Mouse (Mus musculus): ENCODE measurements around the gene Fcmr. TPM values are rescaled to one million over a fixed set of nuclear protein-coding genes. Genes with fewer than 3 reads are reported as not detected.

Gene Fcmr
- polyA plus RNA-seq, 1 experiment from 2014 or later, result not detected

DNA sequence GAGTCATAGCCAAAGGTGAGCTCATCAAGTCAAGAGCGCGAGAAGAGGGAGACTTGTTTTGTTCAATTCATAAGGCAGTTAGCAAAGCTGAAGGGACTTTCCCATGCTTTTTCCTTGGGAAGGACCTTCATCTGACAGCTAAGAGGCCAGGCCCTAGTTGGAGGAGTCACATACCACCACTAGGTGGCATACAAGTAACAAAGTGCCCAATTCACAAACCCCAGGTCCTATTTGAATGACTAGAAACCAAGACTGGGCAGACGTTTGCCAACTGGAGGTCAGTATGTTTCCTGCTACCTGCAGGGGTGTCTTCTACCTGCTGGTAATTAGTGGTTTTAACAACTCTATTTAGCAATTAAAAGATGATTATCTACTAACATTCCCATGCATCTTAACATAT, 9.7 kb downstream of the Fcmr start:
- H3K36me3 ChIP-seq, result no peaks in the 10 kb centered on the region
- WGBS, result 40% methylated on average over 3 of the region's 3 CpGs
- H3K9ac ChIP-seq (replicated peaks), result no peak overlapping the region
- H3K27ac ChIP-seq (replicated peaks), result no peak overlapping the region
- H3K4me2 ChIP-seq (replicated peaks), result no peak overlapping the region
- H3K9me3 ChIP-seq, result no peaks in the 10 kb centered on the region
- ATAC-seq (replicated peaks), result 0 out of 2 replicates have a peak, but pooled peaks have one; percentile 41
- H3K4me3 ChIP-seq, result no peak overlapping the region
- peaks cover 6% of the 10 kb centered on the region; the same call in 1 of the 2 replicates for H3K4me1 ChIP-seq
- H3K27me3 ChIP-seq, result peaks cover 8% of the 10 kb centered on the region

DNA sequence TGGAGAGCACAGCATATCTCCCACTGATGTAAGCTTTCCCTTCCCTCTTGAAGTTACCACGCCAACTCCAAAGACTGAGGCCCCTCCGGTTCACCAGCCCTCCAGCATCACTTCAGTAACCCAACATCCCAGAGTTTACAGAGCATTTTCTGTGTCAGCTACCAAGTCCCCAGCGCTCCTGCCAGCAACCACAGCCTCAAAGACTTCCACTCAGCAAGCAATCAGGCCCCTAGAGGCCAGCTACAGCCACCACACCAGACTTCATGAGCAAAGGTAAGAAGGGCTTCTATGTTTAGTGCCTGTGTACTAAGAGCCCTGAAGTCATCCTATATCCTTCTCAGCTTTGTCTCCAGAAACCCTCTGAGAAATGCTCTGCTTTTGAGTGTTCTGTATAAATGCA, 10.4 kb downstream of the Fcmr start:
- Histone ChIP-seq H3K4me2 (replicated peaks) (no peak overlapping the region), H3K4me3 (no peak overlapping the region), H3K4me1 (peaks cover 6% of the 10 kb centered on the region; the same call in 1 of the 2 replicates), H3K9ac (replicated peaks) (no peak overlapping the region), H3K27ac (replicated peaks) (no peak overlapping the region), H3K9me3 (no peaks in the 10 kb centered on the region), H3K27me3 (peaks cover 8% of the 10 kb centered on the region), H3K36me3 (no peaks in the 10 kb centered on the region)
- no peak for ATAC-seq (replicated peaks)
- WGBS, result 77% methylated on average over 3 of the region's 3 CpGs

- H3K9ac ChIP-seq (replicated peaks), result no peak overlapping the region
- peaks cover 8% of the 10 kb centered on the region for H3K27me3 ChIP-seq
- ATAC-seq (replicated peaks), result peak; percentile 45; the same call in 1 of the 2 replicates
- peaks cover 6% of the 10 kb centered on the region; the same call in 1 of the 2 replicates for H3K4me1 ChIP-seq
- no peaks in the 10 kb centered on the region for H3K36me3 ChIP-seq
- 22% methylated on average over 3 of the region's 3 CpGs for WGBS
- no peak overlapping the region for H3K4me3 ChIP-seq
- no peak overlapping the region for H3K4me2 ChIP-seq (replicated peaks)
- no peaks in the 10 kb centered on the region for H3K9me3 ChIP-seq
- H3K27ac ChIP-seq (replicated peaks), result no peak overlapping the region
Measured at GRCm38 (mm10) chr1:130876931-130877509, 11.6 kb downstream of the Fcmr start.

- no peaks in the 10 kb centered on the region for H3K9me3 ChIP-seq
- H3K27ac ChIP-seq (replicated peaks), result no peak overlapping the region
- peak overlapping the region; percentile 46 for H3K9ac ChIP-seq (replicated peaks)
- H3K27me3 ChIP-seq, result peaks cover 8% of the 10 kb centered on the region
- H3K36me3 ChIP-seq, result no peaks in the 10 kb centered on the region
- WGBS, result 3% methylated on average over 43 of the region's 43 CpGs
- ATAC-seq (replicated peaks), result peak; percentile 75
- H3K4me1 ChIP-seq, result peaks cover 6% of the 10 kb centered on the region; the same call in 1 of the 2 replicates
- peak overlapping the region; percentile 78 for H3K4me2 ChIP-seq (replicated peaks)
- peak overlapping the region; percentile 45 for H3K4me3 ChIP-seq
Measured at GRCm38 (mm10) chr1:130877889-130878614, 12.6 kb downstream of the Fcmr start.

DNA sequence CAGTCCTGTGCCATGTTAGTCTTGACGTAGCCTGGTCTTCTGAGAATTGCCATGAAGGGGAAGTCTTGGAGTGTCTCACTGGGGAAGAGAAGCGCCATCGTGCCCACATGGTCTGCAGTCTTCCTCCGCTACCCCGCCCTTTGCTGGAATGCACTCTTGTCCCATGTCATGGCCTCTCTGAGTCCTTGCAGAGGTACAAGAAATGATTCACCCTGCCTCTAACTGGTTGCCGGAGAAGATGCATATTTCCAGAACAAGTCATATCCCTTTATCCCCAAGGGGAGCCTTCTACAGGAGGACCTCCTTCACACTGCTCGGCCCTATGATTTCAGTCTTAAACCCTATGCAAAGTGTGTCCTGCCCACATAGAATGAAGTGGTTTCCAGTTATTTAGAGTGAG, 14.5 kb downstream of the Fcmr start:
- Histone ChIP-seq H3K4me3 (no peak overlapping the region), H3K9me3 (no peaks in the 10 kb centered on the region), H3K27me3 (peaks cover 8% of the 10 kb centered on the region), H3K4me2 (replicated peaks) (no peak overlapping the region), H3K27ac (replicated peaks) (no peak overlapping the region), H3K9ac (replicated peaks) (no peak overlapping the region), H3K4me1 (peaks cover 6% of the 10 kb centered on the region; the same call in 1 of the 2 replicates), H3K36me3 (no peaks in the 10 kb centered on the region)
- ATAC-seq (replicated peaks), result no peak
- 91% methylated on average over 7 of the region's 7 CpGs for WGBS

DNA sequence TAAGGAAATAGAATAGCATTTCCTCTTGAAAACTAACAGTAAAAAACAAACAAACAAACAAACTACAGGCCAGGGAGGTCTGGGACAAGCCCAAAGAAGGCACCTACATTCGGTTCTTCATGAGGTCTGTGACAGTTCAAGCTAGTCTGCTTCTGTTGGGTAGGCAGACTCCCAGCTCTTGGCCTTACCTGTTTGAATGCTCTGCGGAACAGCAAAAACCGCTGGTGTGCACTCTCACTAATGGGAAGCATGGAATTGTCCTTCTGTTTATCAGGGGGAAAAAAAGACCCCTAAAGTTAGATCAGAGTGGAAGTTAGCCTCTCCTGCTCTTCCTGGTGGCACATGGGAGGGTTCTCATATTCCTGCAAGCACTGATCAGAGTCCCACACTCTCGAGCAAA, 17.7 kb downstream of the Fcmr start:
- WGBS, result 88% methylated on average over 4 of the region's 4 CpGs
- Histone ChIP-seq H3K4me1 (peaks cover under 1% of the 10 kb centered on the region; the same call in 1 of the 2 replicates), H3K9me3 (no peaks in the 10 kb centered on the region), H3K27ac (replicated peaks) (no peak overlapping the region), H3K27me3 (no peaks in the 10 kb centered on the region), H3K9ac (replicated peaks) (no peak overlapping the region), H3K4me2 (replicated peaks) (no peak overlapping the region), H3K4me3 (no peak overlapping the region), H3K36me3 (no peaks in the 10 kb centered on the region)
- ATAC-seq (replicated peaks), result no peak

DNA sequence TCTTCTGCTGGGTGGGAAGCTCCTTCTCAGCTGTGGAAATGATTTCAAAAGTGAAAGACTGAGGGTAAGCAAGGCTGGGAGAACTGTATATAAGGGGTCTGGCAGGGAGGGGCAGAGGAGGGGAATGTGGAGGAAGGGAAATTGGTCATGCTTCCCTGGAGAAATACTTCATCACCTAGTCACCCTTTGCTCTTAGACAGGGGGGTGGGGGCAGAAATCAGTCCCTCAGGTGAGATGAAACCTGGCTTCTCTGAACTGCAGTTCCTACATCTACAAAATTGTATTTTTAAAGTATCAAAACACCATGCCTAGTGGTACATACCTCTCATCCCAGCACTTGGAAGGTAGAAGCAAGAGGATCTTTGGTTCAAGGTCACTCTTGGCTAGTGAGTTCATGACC, 21.9 kb downstream of the Fcmr start, which contains the start of gene Il24:
Il24 (minus strand) TSS at position 101 of the 400 bp plus-strand sequence.
- Histone ChIP-seq H3K27ac (replicated peaks) (no peak within 1 kb of the TSS), H3K9ac (replicated peaks) (no peak within 1 kb of the TSS), H3K4me2 (replicated peaks) (no peak within 1 kb of the TSS), H3K9me3 (no peaks in the 10 kb centered on the region), H3K4me3 (no peak within 1 kb of the TSS), H3K27me3 (no peaks in the 10 kb centered on the region), H3K4me1 (no peaks in the 10 kb centered on the region), H3K36me3 (no peaks in the 10 kb centered on the region)
- no peak for ATAC-seq (replicated peaks)

DNA sequence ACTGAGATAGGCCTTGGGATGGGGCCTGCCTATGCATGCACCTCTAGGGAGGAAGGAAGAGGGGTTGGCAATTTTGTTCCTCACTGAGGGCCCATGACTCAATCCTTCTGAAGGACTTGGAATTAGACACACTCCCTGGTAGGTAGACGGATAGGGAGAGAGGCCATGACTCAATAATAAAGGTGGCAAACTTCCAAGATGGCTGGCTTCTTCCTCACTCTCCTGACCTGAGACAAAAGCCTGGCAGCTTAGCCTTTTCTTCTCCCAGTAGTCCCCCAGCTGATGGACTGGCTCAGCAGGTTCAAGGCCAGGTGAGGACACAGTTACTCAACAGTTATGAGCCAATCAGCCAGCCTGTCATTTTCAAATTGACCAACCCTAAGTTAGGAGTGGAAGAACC, 27.0 kb downstream of the Fcmr start:
- Histone ChIP-seq H3K27ac (replicated peaks) (no peak overlapping the region), H3K36me3 (no peaks in the 10 kb centered on the region)
- WGBS, result 61% methylated on average over 1 of the region's 1 CpGs

DNA sequence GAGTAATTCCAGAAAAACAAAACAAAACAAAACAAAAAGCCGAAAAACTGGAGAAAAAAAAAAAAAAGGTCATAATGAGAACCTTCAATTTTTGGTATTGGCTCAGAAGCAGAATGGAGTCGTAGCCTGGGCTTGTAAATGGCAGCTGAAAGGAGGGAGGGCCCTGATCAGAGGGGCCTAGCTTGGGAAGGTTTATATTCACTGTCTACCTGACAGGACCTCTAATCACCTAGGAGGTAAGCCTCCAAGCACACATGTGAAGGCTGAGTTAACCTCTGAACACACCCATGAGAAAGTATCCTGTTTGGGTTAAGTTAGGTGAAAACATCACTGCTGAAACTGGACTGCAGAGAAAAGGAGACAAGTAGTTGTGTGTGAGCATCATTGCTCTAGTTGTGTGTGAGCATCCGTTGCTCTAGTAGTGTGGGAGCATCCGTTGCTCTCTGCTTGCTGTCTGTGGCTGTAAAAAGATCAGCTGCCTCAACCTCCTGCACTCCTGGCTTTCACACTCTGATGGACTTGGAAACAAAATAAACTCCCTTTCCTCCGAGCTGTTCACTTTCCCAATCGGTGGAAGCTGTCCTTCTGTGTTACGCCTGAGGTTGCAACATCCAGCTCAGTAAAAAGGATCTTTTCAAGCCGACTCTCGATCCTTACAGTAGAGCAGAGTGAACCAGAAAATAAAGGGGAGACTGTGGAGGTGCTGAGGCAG, 28.0 kb downstream of the Fcmr start:
- no peak for ATAC-seq (replicated peaks)
- Histone ChIP-seq H3K4me1 (no peaks in the 10 kb centered on the region), H3K9me3 (no peaks in the 10 kb centered on the region), H3K9ac (replicated peaks) (no peak overlapping the region), H3K27ac (replicated peaks) (no peak overlapping the region), H3K27me3 (no peaks in the 10 kb centered on the region), H3K4me2 (replicated peaks) (no peak overlapping the region), H3K4me3 (no peak overlapping the region), H3K36me3 (no peaks in the 10 kb centered on the region)
- WGBS, result 68% methylated on average over 9 of the region's 9 CpGs

More for the DNA sequence above, 27.0 kb downstream of the Fcmr start:
- H3K9me3 ChIP-seq, result no peaks in the 10 kb centered on the region
- no peaks in the 10 kb centered on the region for H3K4me1 ChIP-seq
- no peaks in the 10 kb centered on the region for H3K27me3 ChIP-seq
- no peak for ATAC-seq (replicated peaks)
- no peak overlapping the region for H3K9ac ChIP-seq (replicated peaks)
- no peak overlapping the region for H3K4me3 ChIP-seq
- H3K4me2 ChIP-seq (replicated peaks), result no peak overlapping the region

DNA sequence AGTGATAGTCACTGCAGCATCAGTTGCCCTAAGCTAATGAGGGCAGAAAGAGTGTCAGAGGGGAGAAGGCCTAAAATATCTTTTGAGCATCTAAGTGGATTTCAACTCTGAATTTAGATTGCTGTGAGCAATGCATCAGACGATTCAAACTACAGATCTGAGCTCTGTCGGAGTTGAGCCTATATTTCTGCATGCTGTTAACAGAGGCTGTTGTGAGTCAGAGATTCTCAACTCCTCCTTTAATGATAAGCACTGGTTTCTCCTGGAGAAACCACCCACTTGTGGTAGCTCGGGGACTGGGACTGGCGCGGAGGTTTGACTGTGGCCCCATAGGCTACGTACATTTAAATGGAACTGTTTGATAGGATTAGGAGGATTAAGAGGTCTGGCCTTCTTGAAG, 29.0 kb downstream of the Fcmr start:
- Histone ChIP-seq H3K4me1 (no peaks in the 10 kb centered on the region), H3K9ac (replicated peaks) (no peak overlapping the region), H3K27ac (replicated peaks) (no peak overlapping the region), H3K4me3 (no peak overlapping the region), H3K36me3 (no peaks in the 10 kb centered on the region), H3K27me3 (no peaks in the 10 kb centered on the region), H3K9me3 (no peaks in the 10 kb centered on the region), H3K4me2 (replicated peaks) (no peak overlapping the region)
- ATAC-seq (replicated peaks), result no peak
- 25% methylated on average over 6 of the region's 6 CpGs for WGBS

GRCm38 (mm10) chr1:130902505-130902904, 37.0 kb downstream of the Fcmr start:
- H3K4me2 ChIP-seq (replicated peaks), result no peak overlapping the region
- WGBS, result 88% methylated on average over 7 of the region's 7 CpGs
- H3K36me3 ChIP-seq, result no peaks in the 10 kb centered on the region
- H3K9ac ChIP-seq (replicated peaks), result no peak overlapping the region
- no peaks in the 10 kb centered on the region for H3K27me3 ChIP-seq
- no peaks in the 10 kb centered on the region for H3K9me3 ChIP-seq
- no peaks in the 10 kb centered on the region for H3K4me1 ChIP-seq
- H3K27ac ChIP-seq (replicated peaks), result no peak overlapping the region
- no peak overlapping the region for H3K4me3 ChIP-seq
- ATAC-seq (replicated peaks), result no peak

GRCm38 (mm10) chr1:130911401-130912010, 46.0 kb downstream of the Fcmr start, which contains the start of gene Il20:
Il20 (minus strand) TSS chr1:130911451.
- 62% methylated on average over 12 of the region's 12 CpGs for WGBS
- Histone ChIP-seq H3K27me3 (no peaks in the 10 kb centered on the region), H3K4me1 (no peaks in the 10 kb centered on the region), H3K4me2 (replicated peaks) (no peak within 1 kb of the TSS), H3K9ac (replicated peaks) (no peak within 1 kb of the TSS), H3K4me3 (no peak within 1 kb of the TSS), H3K27ac (replicated peaks) (no peak within 1 kb of the TSS), H3K9me3 (no peaks in the 10 kb centered on the region), H3K36me3 (no peaks in the 10 kb centered on the region)
- ATAC-seq (replicated peaks), result no peak

Data from forebrain, embryonic 15.5 days (tissue).